Mouse (Mus musculus) midbrain, postnatal 0 days (tissue): Measurements from ENCODE around the gene Egr2. TPM values are rescaled to one million over a fixed set of nuclear protein-coding genes. Genes with fewer than 3 reads are reported as not detected.

ENCODE experiments used
- ATAC-seq: fragments of 200-750 bp; cut with Nextera tagmentation; 2 replicates; pipeline ENCODE4 v1.8.0; 2017; ENCODE audit warnings: moderate number of reproducible peaks, mild to moderate bottlenecking, moderate TSS enrichment, moderate library complexity; ENCODE audit not compliant: low FRiP score
- DNase-seq: peaks from one replicate; pipeline ENCODE4 v3.0.0-alpha.2; 2015; ENCODE audit warnings: low spot score
- H3K27ac ChIP-seq: fragments of 300-500 bp; sonication (generic); 2 replicates; pipeline ENCODE4 v1.5.1; 2014; ENCODE audit warnings: low read depth, mild to moderate bottlenecking, low read length, mixed read lengths
- H3K27me3 ChIP-seq: fragments of 300-500 bp; sonication (generic); 2 replicates; pipeline ENCODE4 v1.6.1; 2014; ENCODE audit warnings: low read length, control low read depth, mixed read lengths; ENCODE audit not compliant: insufficient read depth
- H3K36me3 ChIP-seq: fragments of 300-500 bp; sonication (generic); 2 replicates; pipeline ENCODE4 v1.6.1; 2014; ENCODE audit warnings: low read length, control low read depth, mixed read lengths; ENCODE audit not compliant: insufficient read depth
- H3K4me1 ChIP-seq: fragments of 300-500 bp; sonication (generic); 2 replicates; pipeline ENCODE4 v1.6.1; 2014; ENCODE audit warnings: mild to moderate bottlenecking, control low read depth, antibody characterized with exemption, low read length, mixed read lengths; ENCODE audit not compliant: insufficient read depth
- H3K4me2 ChIP-seq: fragments of 300-500 bp; sonication (generic); 2 replicates; pipeline ENCODE4 v1.6.1; 2014; ENCODE audit warnings: low read depth, mild to moderate bottlenecking, low read length, mixed read lengths; ENCODE audit not compliant: poor library complexity, severe bottlenecking
- H3K4me3 ChIP-seq: fragments of 300-500 bp; sonication (generic); 2 replicates; pipeline ENCODE4 v1.5.1; 2014; ENCODE audit warnings: low read depth, mild to moderate bottlenecking, low read length, moderate library complexity
- H3K9ac ChIP-seq: fragments of 300-500 bp; sonication (generic); replicated peaks from 2 replicates; pipeline ENCODE4 v1.6.1; 2014; ENCODE audit warnings: mild to moderate bottlenecking, low read length, moderate library complexity, mixed read lengths; ENCODE audit not compliant: poor library complexity, severe bottlenecking
- H3K9me3 ChIP-seq: fragments of 300-500 bp; sonication (generic); 2 replicates; pipeline ENCODE4 v1.6.1; 2016; ENCODE audit warnings: low read length, control low read depth
- CTCF ChIP-seq: IDR thresholded peaks from 2 replicates; pipeline ENCODE4 v1.5.1; 2016; ENCODE audit warnings: antibody characterized with exemption, mild to moderate bottlenecking
- WGBS: fragments of 180-500 bp; shearing (Covaris S2); extraction: QIAGEN DNeasy Blood & Tissue Kit; methylation state at CpG from one replicate; pipeline ENCODE4 v1.1.7; 2014; 5-methylcytosine and 5-hydroxymethylcytosine counted together
- polyA plus RNA-seq: library from polyadenylated mRNA; unstranded; fragments of >200 nt; fragmentation: Nextera tagmentation; extraction: Ambion mirVana; gene quantifications from 2 replicates; pipeline ENCODE4 v1.2.1, GENCODE M21; 2015
- total RNA-seq: library from RNA; depleted of rRNA; stranded (reverse); fragments of >200 nt; gene quantifications from 2 replicates; pipeline ENCODE4 v1.2.3, GENCODE M21; 2014

The Egr2 gene
- total and polyA plus RNA-seq, 2 experiments from 2014 or later: 0.35 to 0.60 TPM

DNA sequence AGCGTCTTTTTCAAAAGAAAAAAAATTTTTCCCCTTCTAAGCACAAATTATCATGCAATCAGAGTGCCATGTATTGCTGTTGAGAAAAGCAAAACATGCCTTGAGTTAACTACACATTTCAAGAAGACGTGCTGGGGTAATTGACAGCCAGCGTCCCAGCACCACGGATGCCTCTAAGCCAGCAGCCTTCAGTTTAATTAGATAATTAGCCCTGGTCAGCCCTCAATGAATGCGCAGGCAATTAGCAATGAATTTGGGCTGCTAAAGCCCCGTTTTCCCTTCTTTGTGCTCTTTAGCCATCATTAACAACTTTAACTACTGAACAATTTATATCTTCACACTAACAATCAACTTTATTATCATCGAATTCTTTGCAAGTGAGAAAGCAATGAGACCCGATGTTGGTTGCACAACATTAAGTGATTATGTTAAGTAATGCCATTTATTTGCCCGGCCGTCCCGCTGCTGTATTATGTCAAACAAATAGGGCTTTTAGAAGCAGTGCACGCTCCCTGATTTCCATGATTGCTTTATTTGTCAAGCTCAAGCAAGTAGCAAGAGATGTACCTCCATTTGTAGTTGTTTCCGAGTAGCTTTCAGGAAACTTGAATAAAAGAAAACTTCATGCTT lies 24.6 kb downstream of the Egr2 start:
- H3K27ac ChIP-seq: no peak overlapping the region
- no peaks in the 10 kb centered on the region for H3K27me3 ChIP-seq
- 36% methylated on average over 13 of the region's 13 CpGs for WGBS
- no peaks in the 10 kb centered on the region for H3K4me1 ChIP-seq
- DNase-seq: peak; percentile 42
- no peaks in the 10 kb centered on the region for H3K9me3 ChIP-seq
- TF ChIP-seq CTCF: no peak
- no peak overlapping the region for H3K9ac ChIP-seq
- no peak for ATAC-seq
- no peaks in the 10 kb centered on the region for H3K36me3 ChIP-seq
- H3K4me2 ChIP-seq: no peak overlapping the region
- no peak overlapping the region for H3K4me3 ChIP-seq

DNA sequence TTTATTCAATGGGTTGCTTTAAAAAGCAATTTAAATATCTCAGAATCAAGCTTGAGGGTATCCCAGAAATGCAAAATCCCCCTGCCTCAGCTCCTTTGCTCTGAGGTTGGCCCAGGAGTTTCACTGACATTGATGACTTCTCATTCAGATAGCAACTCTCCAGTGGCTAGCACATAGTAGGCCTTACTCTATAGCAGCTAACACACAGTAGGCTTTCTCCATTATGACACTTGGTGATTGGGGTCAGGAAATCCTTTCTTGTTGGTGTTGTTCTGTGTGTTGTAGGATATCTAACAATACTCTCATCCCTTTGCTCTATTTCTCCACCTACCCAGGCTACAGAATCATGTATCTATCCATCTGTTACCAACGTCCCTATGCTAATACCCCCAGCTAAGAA lies 25.9 kb downstream of the Egr2 start:
- DNase-seq (no peak), ATAC-seq (no peak)
- Histone ChIP-seq H3K9me3 (no peaks in the 10 kb centered on the region), H3K36me3 (no peaks in the 10 kb centered on the region), H3K4me1 (no peaks in the 10 kb centered on the region), H3K4me3 (no peak overlapping the region), H3K4me2 (no peak overlapping the region), H3K9ac (no peak overlapping the region), H3K27me3 (no peaks in the 10 kb centered on the region), H3K27ac (no peak overlapping the region)
- no peak for TF ChIP-seq CTCF
- 51% methylated on average over 1 of the region's 1 CpGs for WGBS

DNA sequence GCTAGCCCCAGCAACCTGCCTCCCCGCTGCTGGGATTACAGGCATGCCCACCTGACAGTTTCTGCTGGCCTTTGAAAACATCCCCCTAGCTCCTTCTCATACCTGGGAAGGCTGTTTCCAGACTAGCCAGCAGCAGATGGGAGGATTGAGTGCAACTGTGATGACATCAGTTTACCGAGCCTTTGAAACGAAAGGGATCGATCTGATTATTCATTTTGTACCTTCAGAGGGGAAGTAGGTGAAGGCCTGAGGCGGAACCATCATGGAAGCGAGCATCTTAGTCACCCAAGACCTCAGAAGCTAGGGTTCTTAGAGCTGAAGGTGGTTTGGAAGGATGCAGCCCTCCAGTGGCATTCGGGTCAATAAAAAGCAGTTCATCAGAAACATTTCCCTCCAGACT lies 29.2 kb downstream of the Egr2 start:
- H3K36me3 ChIP-seq: no peaks in the 10 kb centered on the region
- H3K9me3 ChIP-seq: no peaks in the 10 kb centered on the region
- H3K4me2 ChIP-seq: no peak overlapping the region
- H3K9ac ChIP-seq: no peak overlapping the region
- H3K4me1 ChIP-seq: no peaks in the 10 kb centered on the region
- WGBS: 93% methylated on average over 7 of the region's 7 CpGs
- ATAC-seq (no peak), DNase-seq (no peak)
- H3K27me3 ChIP-seq: no peaks in the 10 kb centered on the region
- no peak overlapping the region for H3K4me3 ChIP-seq
- no peak for TF ChIP-seq CTCF
- H3K27ac ChIP-seq: no peak overlapping the region

DNA sequence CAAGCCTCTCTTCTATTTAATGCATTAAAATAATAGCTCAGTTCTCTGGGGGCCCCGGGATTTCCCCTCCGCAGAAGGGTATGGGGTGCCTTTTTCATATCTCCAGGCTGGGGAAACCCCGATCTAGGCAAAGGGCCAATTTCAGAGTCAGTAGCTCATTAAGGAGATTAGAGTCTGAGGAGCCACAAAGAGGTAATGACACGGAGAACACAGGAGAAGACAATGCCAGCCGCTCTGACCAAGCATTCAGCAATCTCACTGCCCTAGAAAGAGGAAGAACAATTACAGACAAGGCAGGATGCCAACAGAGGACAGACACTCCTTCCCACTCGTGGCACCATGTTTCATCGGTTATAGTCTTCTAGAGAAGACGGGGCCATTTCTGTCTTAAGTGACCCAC lies 30.8 kb downstream of the Egr2 start:
- no peak for ATAC-seq
- TF ChIP-seq CTCF: no peak
- no peaks in the 10 kb centered on the region for H3K36me3 ChIP-seq
- H3K4me3 ChIP-seq: no peak overlapping the region
- H3K4me2 ChIP-seq: no peak overlapping the region
- H3K4me1 ChIP-seq: no peaks in the 10 kb centered on the region
- peak; percentile 25 for DNase-seq
- 52% methylated on average over 8 of the region's 8 CpGs for WGBS
- H3K9me3 ChIP-seq: no peaks in the 10 kb centered on the region
- H3K27me3 ChIP-seq: no peaks in the 10 kb centered on the region
- H3K9ac ChIP-seq: no peak overlapping the region
- no peak overlapping the region for H3K27ac ChIP-seq

DNA sequence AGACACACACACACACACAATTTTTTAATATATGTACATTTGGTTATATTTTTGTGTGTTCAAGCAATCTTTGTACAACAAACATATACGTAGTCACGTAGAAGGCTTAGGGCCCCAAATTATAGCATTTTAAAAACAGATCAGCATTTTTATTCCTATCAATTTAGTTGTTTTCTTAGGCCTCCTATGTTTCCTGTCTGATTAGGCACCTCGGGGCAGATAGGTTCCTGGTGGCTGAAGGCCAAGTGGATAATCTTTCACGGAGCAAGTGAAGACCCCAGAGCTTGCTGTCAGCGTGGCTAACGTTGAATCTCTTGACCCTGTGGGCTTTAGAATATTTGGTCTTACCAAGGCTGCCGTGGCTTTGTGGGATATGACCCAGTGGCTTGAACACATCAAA lies 34.3 kb downstream of the Egr2 start:
- H3K4me2 ChIP-seq: no peak overlapping the region
- H3K9ac ChIP-seq: no peak overlapping the region
- no peak overlapping the region for H3K4me3 ChIP-seq
- no peaks in the 10 kb centered on the region for H3K4me1 ChIP-seq
- no peak for TF ChIP-seq CTCF
- H3K9me3 ChIP-seq: no peaks in the 10 kb centered on the region
- DNase-seq: no peak
- WGBS: 80% methylated on average over 7 of the region's 7 CpGs
- no peaks in the 10 kb centered on the region for H3K36me3 ChIP-seq
- no peak overlapping the region for H3K27ac ChIP-seq
- no peaks in the 10 kb centered on the region for H3K27me3 ChIP-seq
- no peak for ATAC-seq

DNA sequence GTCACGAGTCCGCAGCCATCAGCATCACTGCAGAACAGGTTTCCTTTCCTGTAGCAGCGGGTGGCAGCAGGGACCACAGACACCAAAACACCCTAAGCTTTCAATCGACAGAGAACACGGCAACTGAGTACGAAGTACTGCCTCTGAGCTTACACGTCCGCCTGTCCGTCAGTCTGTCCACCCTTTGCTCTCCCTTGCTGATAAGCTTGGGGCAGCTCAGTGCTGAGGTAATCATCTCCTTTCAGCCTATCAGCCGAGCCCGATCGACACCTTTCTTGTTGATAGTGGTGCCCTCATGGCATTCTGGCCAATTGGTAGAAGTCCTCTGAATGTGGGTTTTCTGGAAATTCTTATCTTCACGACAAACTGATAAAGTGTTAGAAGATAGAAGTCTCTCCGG lies 36.2 kb downstream of the Egr2 start:
- no peaks in the 10 kb centered on the region for H3K27me3 ChIP-seq
- H3K9me3 ChIP-seq: no peaks in the 10 kb centered on the region
- no peak overlapping the region for H3K9ac ChIP-seq
- H3K4me3 ChIP-seq: no peak overlapping the region
- DNase-seq (no peak), ATAC-seq (no peak)
- no peaks in the 10 kb centered on the region for H3K4me1 ChIP-seq
- H3K27ac ChIP-seq: no peak overlapping the region
- no peak for TF ChIP-seq CTCF
- 94% methylated on average over 14 of the region's 14 CpGs for WGBS
- no peaks in the 10 kb centered on the region for H3K36me3 ChIP-seq
- no peak overlapping the region for H3K4me2 ChIP-seq
